Mouse (Mus musculus) ES-Bruce4 (cell line): ENCODE measurements at regions not wholly inside any gene's neighbourhood (a gene's known extent, or its start where the extent isn't known, plus 50 kb on each side); places are given as distances from the start of the nearest gene placed in this dataset.

Experiments
- CTCF ChIP-seq: IDR thresholded peaks from one replicate; pipeline ENCODE4 v1.8.1; 2011; ENCODE audit warnings: low read depth, low read length
- POLR2A ChIP-seq: IDR thresholded peaks from one replicate; pipeline ENCODE4 v1.8.1; 2011; ENCODE audit warnings: low read length; ENCODE audit not compliant: insufficient read depth

GRCm38 (mm10) chr13:37476256-37477053 lies 131.4 kb downstream of the Ly86 start:
- TF ChIP-seq POLR2A: no peak
- TF ChIP-seq CTCF: no peak
